Mouse (Mus musculus): ENCODE measurements around the gene Slc44a2. TPM values are rescaled to one million over a fixed set of nuclear protein-coding genes. Genes with fewer than 3 reads are reported as not detected.
A peak's percentile ranks its signal among the peaks of the same experiment; 100 is the strongest.

The Slc44a2 gene
- polyA plus RNA-seq, 1 experiment from 2014 or later: 60.4 TPM

GRCm38 (mm10) chr9:21277776-21278175, 42.7 kb upstream of the Slc44a2 start:
- H3K27ac ChIP-seq (ENCODE audit: low read depth, low read length): no peak overlapping the region
- no peak overlapping the region for H3K9ac ChIP-seq (ENCODE audit: low read depth, low read length)
- H3K4me2 ChIP-seq (replicated peaks; ENCODE audit: low read depth, low read length): no peak overlapping the region
- no peaks in the 10 kb centered on the region for H3K27me3 ChIP-seq (ENCODE audit: control insufficient read depth, insufficient read depth, low read length)
- peaks cover 23% of the 10 kb centered on the region for H3K36me3 ChIP-seq (ENCODE audit: control insufficient read depth, insufficient read depth, low read length)
- DNase-seq (ENCODE audit: low spot score) (no peak), ATAC-seq (ENCODE audit: low FRiP score) (no peak)
- no peaks in the 10 kb centered on the region for H3K9me3 ChIP-seq (ENCODE audit: control insufficient read depth, low read length)
- 94% methylated on average over 5 of the region's 5 CpGs for WGBS
- H3K4me3 ChIP-seq (ENCODE audit: low read depth, low read length): no peak overlapping the region
- H3K4me1 ChIP-seq (replicated peaks; ENCODE audit: control insufficient read depth, insufficient read depth, low read length): no peaks in the 10 kb centered on the region

- no peaks in the 10 kb centered on the region for H3K27me3 ChIP-seq (ENCODE audit: control insufficient read depth, insufficient read depth, low read length)
- peaks cover 4% of the 10 kb centered on the region; the same call in 1 of the 2 replicates for H3K4me1 ChIP-seq (replicated peaks; ENCODE audit: control insufficient read depth, insufficient read depth, low read length)
- peaks cover 15% of the 10 kb centered on the region for H3K36me3 ChIP-seq (ENCODE audit: control insufficient read depth, insufficient read depth, low read length)
- no peak overlapping the region for H3K9ac ChIP-seq (ENCODE audit: low read depth, low read length)
- 94% methylated on average over 5 of the region's 5 CpGs for WGBS
- ATAC-seq (ENCODE audit: low FRiP score): no peak
- no peak overlapping the region for H3K27ac ChIP-seq (ENCODE audit: low read depth, low read length)
- DNase-seq (ENCODE audit: low spot score): no peak
- no peak overlapping the region for H3K4me2 ChIP-seq (replicated peaks; ENCODE audit: low read depth, low read length)
- no peak overlapping the region for H3K4me3 ChIP-seq (ENCODE audit: low read depth, low read length)
- no peaks in the 10 kb centered on the region for H3K9me3 ChIP-seq (ENCODE audit: control insufficient read depth, low read length)
Observed at GRCm38 (mm10) chr9:21283591-21283990, 36.9 kb upstream of the Slc44a2 start.

GRCm38 (mm10) chr9:21283994-21284393, 36.5 kb upstream of the Slc44a2 start:
- Histone ChIP-seq H3K9ac (ENCODE audit: low read depth, low read length) (no peak overlapping the region), H3K4me2 (replicated peaks; ENCODE audit: low read depth, low read length) (no peak overlapping the region), H3K4me1 (replicated peaks; ENCODE audit: control insufficient read depth, insufficient read depth, low read length) (peaks cover 4% of the 10 kb centered on the region; the same call in 1 of the 2 replicates), H3K9me3 (ENCODE audit: control insufficient read depth, low read length) (no peaks in the 10 kb centered on the region), H3K36me3 (ENCODE audit: control insufficient read depth, insufficient read depth, low read length) (peaks cover 15% of the 10 kb centered on the region), H3K27ac (ENCODE audit: low read depth, low read length) (no peak overlapping the region), H3K4me3 (ENCODE audit: low read depth, low read length) (no peak overlapping the region), H3K27me3 (ENCODE audit: control insufficient read depth, insufficient read depth, low read length) (no peaks in the 10 kb centered on the region)
- DNase-seq (ENCODE audit: low spot score) (no peak), ATAC-seq (ENCODE audit: low FRiP score) (no peak)
- WGBS: 89% methylated on average over 3 of the region's 3 CpGs

GRCm38 (mm10) chr9:21286753-21287152, 33.7 kb upstream of the Slc44a2 start:
- Histone ChIP-seq H3K36me3 (ENCODE audit: control insufficient read depth, insufficient read depth, low read length) (peaks cover 8% of the 10 kb centered on the region), H3K4me3 (ENCODE audit: low read depth, low read length) (peak overlapping the region; percentile 80), H3K4me1 (replicated peaks; ENCODE audit: control insufficient read depth, insufficient read depth, low read length) (peaks cover 8% of the 10 kb centered on the region), H3K27me3 (ENCODE audit: control insufficient read depth, insufficient read depth, low read length) (no peaks in the 10 kb centered on the region), H3K27ac (ENCODE audit: low read depth, low read length) (no peak overlapping the region), H3K9me3 (ENCODE audit: control insufficient read depth, low read length) (no peaks in the 10 kb centered on the region), H3K9ac (ENCODE audit: low read depth, low read length) (peak overlapping the region; percentile 78; the same call in 1 of the 2 replicates), H3K4me2 (replicated peaks; ENCODE audit: low read depth, low read length) (peak overlapping the region; percentile 80)
- no peak for DNase-seq (ENCODE audit: low spot score)
- ATAC-seq (ENCODE audit: low FRiP score): no peak
- 72% methylated on average over 3 of the region's 3 CpGs for WGBS

GRCm38 (mm10) chr9:21287571-21288402, 32.7 kb upstream of the Slc44a2 start, which contains the start of gene Kri1:
Gene Kri1 (minus strand): TSS chr9:21287969.
- peak within 1 kb of the TSS; percentile 78 for H3K9ac ChIP-seq (ENCODE audit: low read depth, low read length)
- peak within 1 kb of the TSS; percentile 80 for H3K4me2 ChIP-seq (replicated peaks; ENCODE audit: low read depth, low read length)
- peaks cover 5% of the 10 kb centered on the region for H3K36me3 ChIP-seq (ENCODE audit: control insufficient read depth, insufficient read depth, low read length)
- H3K4me1 ChIP-seq (replicated peaks; ENCODE audit: control insufficient read depth, insufficient read depth, low read length): peaks cover 8% of the 10 kb centered on the region
- H3K27ac ChIP-seq (ENCODE audit: low read depth, low read length): peak within 1 kb of the TSS; percentile 77
- H3K27me3 ChIP-seq (ENCODE audit: control insufficient read depth, insufficient read depth, low read length): no peaks in the 10 kb centered on the region
- H3K4me3 ChIP-seq (ENCODE audit: low read depth, low read length): peak within 1 kb of the TSS; percentile 80
- no peaks in the 10 kb centered on the region for H3K9me3 ChIP-seq (ENCODE audit: control insufficient read depth, low read length)
- DNase-seq (ENCODE audit: low spot score): peak; percentile 97
- ATAC-seq (ENCODE audit: low FRiP score): peak; percentile 72
- WGBS: 1% methylated on average over 58 of the region's 59 CpGs

GRCm38 (mm10) chr9:21288404-21289336, 31.8 kb upstream of the Slc44a2 start:
- no peak for DNase-seq (ENCODE audit: low spot score)
- ATAC-seq (ENCODE audit: low FRiP score): no peak
- peak overlapping the region; percentile 77 for H3K27ac ChIP-seq (ENCODE audit: low read depth, low read length)
- peaks cover 5% of the 10 kb centered on the region for H3K36me3 ChIP-seq (ENCODE audit: control insufficient read depth, insufficient read depth, low read length)
- 84% methylated on average over 13 of the region's 13 CpGs for WGBS
- H3K4me3 ChIP-seq (ENCODE audit: low read depth, low read length): peak overlapping the region; percentile 80
- no peaks in the 10 kb centered on the region for H3K9me3 ChIP-seq (ENCODE audit: control insufficient read depth, low read length)
- peaks cover 8% of the 10 kb centered on the region for H3K4me1 ChIP-seq (replicated peaks; ENCODE audit: control insufficient read depth, insufficient read depth, low read length)
- H3K27me3 ChIP-seq (ENCODE audit: control insufficient read depth, insufficient read depth, low read length): no peaks in the 10 kb centered on the region
- H3K9ac ChIP-seq (ENCODE audit: low read depth, low read length): 0 out of 2 replicates have a peak overlapping the region, but pooled peaks have one; percentile 78
- H3K4me2 ChIP-seq (replicated peaks; ENCODE audit: low read depth, low read length): peak overlapping the region; percentile 80

GRCm38 (mm10) chr9:21289337-21289671, 31.2 kb upstream of the Slc44a2 start:
- WGBS: 84% methylated on average over 2 of the region's 2 CpGs
- H3K27me3 ChIP-seq (ENCODE audit: control insufficient read depth, insufficient read depth, low read length): no peaks in the 10 kb centered on the region
- H3K27ac ChIP-seq (ENCODE audit: low read depth, low read length): no peak overlapping the region
- H3K9me3 ChIP-seq (ENCODE audit: control insufficient read depth, low read length): no peaks in the 10 kb centered on the region
- no peak for ATAC-seq (ENCODE audit: low FRiP score)
- H3K9ac ChIP-seq (ENCODE audit: low read depth, low read length): no peak overlapping the region
- peaks cover 8% of the 10 kb centered on the region for H3K4me1 ChIP-seq (replicated peaks; ENCODE audit: control insufficient read depth, insufficient read depth, low read length)
- 0 out of 2 replicates have a peak overlapping the region, but pooled peaks have one; percentile 4 for H3K4me2 ChIP-seq (replicated peaks; ENCODE audit: low read depth, low read length)
- DNase-seq (ENCODE audit: low spot score): no peak
- H3K4me3 ChIP-seq (ENCODE audit: low read depth, low read length): 0 out of 2 replicates have a peak overlapping the region, but pooled peaks have one; percentile 5
- H3K36me3 ChIP-seq (ENCODE audit: control insufficient read depth, insufficient read depth, low read length): no peaks in the 10 kb centered on the region; the same call in 1 of the 2 replicates

GRCm38 (mm10) chr9:21290589-21290988, 29.9 kb upstream of the Slc44a2 start:
- DNase-seq (ENCODE audit: low spot score): no peak

More at GRCm38 (mm10) chr9:21290589-21290988, 29.9 kb upstream of the Slc44a2 start:
- under 1% methylated on average over 20 of the region's 20 CpGs for WGBS
- Histone ChIP-seq H3K27ac (ENCODE audit: low read depth, low read length) (peak overlapping the region; percentile 86), H3K27me3 (ENCODE audit: control insufficient read depth, insufficient read depth, low read length) (no peaks in the 10 kb centered on the region), H3K9ac (ENCODE audit: low read depth, low read length) (peak overlapping the region; percentile 72), H3K36me3 (ENCODE audit: control insufficient read depth, insufficient read depth, low read length) (no peaks in the 10 kb centered on the region; the same call in 1 of the 2 replicates), H3K4me2 (replicated peaks; ENCODE audit: low read depth, low read length) (peak overlapping the region; percentile 72), H3K4me3 (ENCODE audit: low read depth, low read length) (peak overlapping the region; percentile 71), H3K4me1 (replicated peaks; ENCODE audit: control insufficient read depth, insufficient read depth, low read length) (peaks cover 8% of the 10 kb centered on the region), H3K9me3 (ENCODE audit: control insufficient read depth, low read length) (no peaks in the 10 kb centered on the region)
- ATAC-seq (ENCODE audit: low FRiP score): no peak
